Mouse (Mus musculus) lung, adult 2 months (tissue): ENCODE results near the gene Pcsk7. TPM values are rescaled to one million over a fixed set of nuclear protein-coding genes. Genes with fewer than 3 reads are reported as not detected.

ENCODE experiments used
- DNase-seq: peaks from one replicate; pipeline ENCODE4 v3.0.0; 2022
- H3K4me1 ChIP-seq: fragments of 200-500 bp; 2 replicates; pipeline ENCODE4 v1.6.1; 2011; ENCODE audit warnings: low read length; ENCODE audit not compliant: control insufficient read depth, insufficient read depth
- H3K4me3 ChIP-seq: fragments of 200-500 bp; replicated peaks from 2 replicates; pipeline ENCODE3; 2011; ENCODE audit warnings: low read depth, mild to moderate bottlenecking, control low read depth, low read length; ENCODE audit errors: extremely low read depth
- CTCF ChIP-seq: fragments of 200-500 bp; IDR thresholded peaks from 2 replicates; pipeline ENCODE4 v1.5.1; 2011; ENCODE audit warnings: mild to moderate bottlenecking, low read length, control low read depth; ENCODE audit not compliant: insufficient read depth
- POLR2A ChIP-seq: fragments of 200-500 bp; IDR thresholded peaks from 2 replicates; pipeline ENCODE4 v1.6.1; 2011; ENCODE audit warnings: low read depth, mild to moderate bottlenecking, control low read depth, low read length, borderline replicate concordance; ENCODE audit errors: extremely low read depth
- WGBS: fragments of 180-500 bp; shearing (Covaris S2); methylation state at CpG from one replicate; pipeline ENCODE4 v1.1.7; 2018; 5-methylcytosine and 5-hydroxymethylcytosine counted together
- polyA plus RNA-seq: library from polyadenylated mRNA; depleted of rRNA; stranded (reverse); fragments of >200 nt; gene quantifications from 2 replicates; pipeline ENCODE4 v1.2.3, GENCODE M21; 2012

The Pcsk7 gene
- polyA plus RNA-seq, 1 experiment: 33.4 TPM

GRCm38 (mm10) chr9:45911673-45912072, 5.4 kb downstream of the Pcsk7 start:
- 48% methylated on average over 1 of the region's 1 CpGs for WGBS
- H3K4me3 ChIP-seq: no peak overlapping the region
- peak; percentile 52 for DNase-seq
- peak; percentile 68 for TF ChIP-seq CTCF
- no peak for TF ChIP-seq POLR2A
- H3K4me1 ChIP-seq: peaks cover 13% of the 10 kb centered on the region

GRCm38 (mm10) chr9:45915659-45916058, 9.4 kb downstream of the Pcsk7 start:
- TF ChIP-seq CTCF (no peak), POLR2A (no peak)
- Histone ChIP-seq H3K4me3 (no peak overlapping the region), H3K4me1 (peaks cover 6% of the 10 kb centered on the region; the same call in 1 of the 2 replicates)
- 93% methylated on average over 2 of the region's 2 CpGs for WGBS
- DNase-seq: no peak

- 49% methylated on average over 5 of the region's 5 CpGs for WGBS
- no peak overlapping the region for H3K4me3 ChIP-seq
- H3K4me1 ChIP-seq: peaks cover 6% of the 10 kb centered on the region; the same call in 1 of the 2 replicates
- DNase-seq: no peak
- TF ChIP-seq POLR2A (no peak), CTCF (no peak)
These were observed 11.0 kb downstream of the Pcsk7 start for GRCm38 (mm10) chr9:45917041-45917934.

GRCm38 (mm10) chr9:45919895-45920294, 13.6 kb downstream of the Pcsk7 start:
- H3K4me3 ChIP-seq: no peak overlapping the region
- H3K4me1 ChIP-seq: peaks cover 6% of the 10 kb centered on the region; the same call in 1 of the 2 replicates
- WGBS: 58% methylated on average over 1 of the region's 1 CpGs
- DNase-seq: no peak
- TF ChIP-seq POLR2A (no peak), CTCF (no peak)

- Histone ChIP-seq H3K4me3 (no peak overlapping the region), H3K4me1 (0 out of 2 replicates have a peak, but pooled peaks cover 5% of the 10 kb centered on the region)
- no peak for TF ChIP-seq CTCF
- TF ChIP-seq POLR2A: no peak
- no peak for DNase-seq
- WGBS: 85% methylated on average over 5 of the region's 5 CpGs
These were observed 23.0 kb downstream of the Pcsk7 start for GRCm38 (mm10) chr9:45929285-45929684.

GRCm38 (mm10) chr9:45931958-45932357, 25.7 kb downstream of the Pcsk7 start:
- Histone ChIP-seq H3K4me3 (no peak overlapping the region), H3K4me1 (0 out of 2 replicates have a peak, but pooled peaks cover 8% of the 10 kb centered on the region)
- DNase-seq: no peak
- WGBS: 27% methylated on average over 1 of the region's 1 CpGs
- TF ChIP-seq CTCF: no peak
- no peak for TF ChIP-seq POLR2A

- TF ChIP-seq POLR2A (no peak), CTCF (no peak)
These were observed 26.5 kb downstream of the Pcsk7 start for GRCm38 (mm10) chr9:45932571-45933415.

GRCm38 (mm10) chr9:45935628-45936210, 29.4 kb downstream of the Pcsk7 start, which contains the start of gene Tagln:
Gene Tagln, minus strand, starts transcription at chr9:45936058.
- H3K4me1 ChIP-seq: 0 out of 2 replicates have a peak, but pooled peaks cover 8% of the 10 kb centered on the region
- TF ChIP-seq POLR2A (no peak), CTCF (no peak)
- no peak for DNase-seq
- H3K4me3 ChIP-seq: peak within 1 kb of the TSS; percentile 2
- WGBS: 20% methylated on average over 21 of the region's 21 CpGs

More at GRCm38 (mm10) chr9:45932571-45933415, 26.5 kb downstream of the Pcsk7 start:
- no peak for DNase-seq
- H3K4me3 ChIP-seq: no peak overlapping the region
- 0 out of 2 replicates have a peak, but pooled peaks cover 8% of the 10 kb centered on the region for H3K4me1 ChIP-seq
- WGBS: 56% methylated on average over 11 of the region's 11 CpGs

- Histone ChIP-seq H3K4me1 (0 out of 2 replicates have a peak, but pooled peaks cover 8% of the 10 kb centered on the region), H3K4me3 (no peak overlapping the region)
- WGBS: 8% methylated on average over 3 of the region's 3 CpGs
- TF ChIP-seq CTCF (peak; percentile 71), POLR2A (no peak)
- peak; percentile 56 for DNase-seq
These were observed 30.6 kb downstream of the Pcsk7 start for GRCm38 (mm10) chr9:45936883-45937282.

- H3K4me3 ChIP-seq: no peak overlapping the region
- DNase-seq: no peak
- no peak for TF ChIP-seq POLR2A
- TF ChIP-seq CTCF: no peak
- WGBS: 62% methylated on average over 8 of the region's 8 CpGs
- H3K4me1 ChIP-seq: 0 out of 2 replicates have a peak, but pooled peaks cover 3% of the 10 kb centered on the region
These were observed 31.8 kb downstream of the Pcsk7 start for GRCm38 (mm10) chr9:45938088-45938487.
